Mouse (Mus musculus): ENCODE data around the gene Nuf2. TPM values are rescaled to one million over a fixed set of nuclear protein-coding genes. Genes with fewer than 3 reads are reported as not detected.
A peak's percentile ranks its signal among the peaks of the same experiment; 100 is the strongest.

Gene Nuf2
- total RNA-seq, 2 experiments from 2014 or later = 7.4 to 8.1 TPM

- DNase-seq (ENCODE audit: low spot score in 2 of 2) = no peak
These were observed 60.1 kb downstream of the Nuf2 start for GRCm38 (mm10) chr1:169471185-169471584.

GRCm38 (mm10) chr1:169467791-169468190, 63.5 kb downstream of the Nuf2 start:
- peak; percentile 59 to 63 for DNase-seq (ENCODE audit: low spot score in 2 of 2)

- DNase-seq (ENCODE audit: low spot score in 2 of 2) = peak; percentile 89 to 90
These were observed 68.7 kb downstream of the Nuf2 start for GRCm38 (mm10) chr1:169462386-169463115.

- DNase-seq (ENCODE audit: low spot score in 2 of 2) = peak; percentile 71 to 78
These were observed 72.0 kb downstream of the Nuf2 start for GRCm38 (mm10) chr1:169459071-169459782.

Other genes with a start within 250 kb of the Nuf2 start
- gene Rgs5, start 124.0 kb upstream of the Nuf2 start, total RNA-seq (2021) = 100 to 1,000 TPM; 103 to 116 TPM
- 100 to 1,000 TPM; 141 to 144 TPM for gene Rgs4, start 216.2 kb upstream of the Nuf2 start, total RNA-seq (2021)